Mouse (Mus musculus): ENCODE data around the gene Gm10198. TPM values are rescaled to one million over a fixed set of nuclear protein-coding genes. Genes with fewer than 3 reads are reported as not detected.

The Gm10198 gene
- polyA plus RNA-seq, 1 experiment from 2014 or later: not detected

GRCm38 (mm10) chr13:111604826-111605225 lies 12.2 kb downstream of the Gm10198 start:
- no peaks in the 10 kb centered on the region for H3K4me1 ChIP-seq
- no peaks in the 10 kb centered on the region for H3K36me3 ChIP-seq
- H3K27ac ChIP-seq (replicated peaks): no peak overlapping the region
- no peak overlapping the region for H3K4me3 ChIP-seq
- H3K9me3 ChIP-seq (replicated peaks): no peaks in the 10 kb centered on the region
- H3K27me3 ChIP-seq (ENCODE audit: low read depth, poor library complexity, severe bottlenecking): no peaks in the 10 kb centered on the region
- DNase-seq (ENCODE audit: low spot score): no peak
- WGBS: 95% methylated on average over 5 of the region's 5 CpGs

GRCm38 (mm10) chr13:111616168-111617125 lies 23.9 kb downstream of the Gm10198 start:
- 89% methylated on average over 13 of the region's 13 CpGs for whole genome bisulfite sequencing
- Histone ChIP-seq H3K4me1 (no peaks in the 10 kb centered on the region), H3K27me3 (ENCODE audit: low read depth, poor library complexity, severe bottlenecking) (no peaks in the 10 kb centered on the region), H3K36me3 (no peaks in the 10 kb centered on the region), H3K4me3 (no peak overlapping the region), H3K27ac (replicated peaks) (no peak overlapping the region), H3K9me3 (replicated peaks) (no peaks in the 10 kb centered on the region)
- no peak for DNase-seq (ENCODE audit: low spot score)

GRCm38 (mm10) chr13:111620433-111620832 lies 27.8 kb downstream of the Gm10198 start:
- no peak for DNase-seq (ENCODE audit: low spot score)
- Histone ChIP-seq H3K4me3 (no peak overlapping the region), H3K9me3 (replicated peaks) (no peaks in the 10 kb centered on the region), H3K27ac (replicated peaks) (no peak overlapping the region), H3K4me1 (peaks cover 6% of the 10 kb centered on the region; the same call in 1 of the 2 replicates), H3K36me3 (no peaks in the 10 kb centered on the region), H3K27me3 (ENCODE audit: low read depth, poor library complexity, severe bottlenecking) (no peaks in the 10 kb centered on the region)
- 84% methylated on average over 4 of the region's 4 CpGs for WGBS

GRCm38 (mm10) chr13:111622425-111622824 lies 29.8 kb downstream of the Gm10198 start:
- WGBS: 88% methylated on average over 3 of the region's 3 CpGs
- H3K9me3 ChIP-seq (replicated peaks): no peaks in the 10 kb centered on the region
- H3K27me3 ChIP-seq (ENCODE audit: low read depth, poor library complexity, severe bottlenecking): no peaks in the 10 kb centered on the region
- peaks cover 6% of the 10 kb centered on the region; the same call in 1 of the 2 replicates for H3K4me1 ChIP-seq
- H3K4me3 ChIP-seq: no peak overlapping the region
- no peak overlapping the region for H3K27ac ChIP-seq (replicated peaks)
- no peak for DNase-seq (ENCODE audit: low spot score)
- H3K36me3 ChIP-seq: no peaks in the 10 kb centered on the region

- WGBS: 88% methylated on average over 7 of the region's 7 CpGs
- peaks cover 6% of the 10 kb centered on the region; the same call in 1 of the 2 replicates for H3K4me1 ChIP-seq
- no peaks in the 10 kb centered on the region for H3K36me3 ChIP-seq
- no peaks in the 10 kb centered on the region for H3K27me3 ChIP-seq (ENCODE audit: low read depth, poor library complexity, severe bottlenecking)
- no peaks in the 10 kb centered on the region for H3K9me3 ChIP-seq (replicated peaks)
- DNase-seq (ENCODE audit: low spot score): no peak
- no peak overlapping the region for H3K4me3 ChIP-seq
- no peak overlapping the region for H3K27ac ChIP-seq (replicated peaks)
Measured at GRCm38 (mm10) chr13:111623112-111623511, 30.5 kb downstream of the Gm10198 start.

GRCm38 (mm10) chr13:111624115-111624514 lies 31.5 kb downstream of the Gm10198 start:
- no peaks in the 10 kb centered on the region for H3K27me3 ChIP-seq (ENCODE audit: low read depth, poor library complexity, severe bottlenecking)
- no peaks in the 10 kb centered on the region for H3K36me3 ChIP-seq
- H3K4me1 ChIP-seq: peaks cover 6% of the 10 kb centered on the region; the same call in 1 of the 2 replicates
- no peaks in the 10 kb centered on the region for H3K9me3 ChIP-seq (replicated peaks)
- DNase-seq (ENCODE audit: low spot score): no peak
- 55% methylated on average over 6 of the region's 6 CpGs for WGBS
- no peak overlapping the region for H3K4me3 ChIP-seq
- no peak overlapping the region for H3K27ac ChIP-seq (replicated peaks)

- H3K4me3 ChIP-seq: no peak overlapping the region
- no peak for DNase-seq (ENCODE audit: low spot score)
- H3K27ac ChIP-seq (replicated peaks): no peak overlapping the region
- no peaks in the 10 kb centered on the region for H3K36me3 ChIP-seq
- WGBS: 90% methylated on average over 16 of the region's 16 CpGs
- no peaks in the 10 kb centered on the region for H3K4me1 ChIP-seq
- H3K9me3 ChIP-seq (replicated peaks): no peaks in the 10 kb centered on the region; the same call in 1 of the 2 replicates
- no peaks in the 10 kb centered on the region for H3K27me3 ChIP-seq (ENCODE audit: low read depth, poor library complexity, severe bottlenecking)
Measured at GRCm38 (mm10) chr13:111634163-111635160, 41.9 kb downstream of the Gm10198 start.

- H3K36me3 ChIP-seq: no peaks in the 10 kb centered on the region
- no peak overlapping the region for H3K4me3 ChIP-seq
- no peaks in the 10 kb centered on the region; the same call in 1 of the 2 replicates for H3K9me3 ChIP-seq (replicated peaks)
- no peak overlapping the region for H3K27ac ChIP-seq (replicated peaks)
- 94% methylated on average over 6 of the region's 6 CpGs for WGBS
- no peak for DNase-seq (ENCODE audit: low spot score)
- H3K27me3 ChIP-seq (ENCODE audit: low read depth, poor library complexity, severe bottlenecking): no peaks in the 10 kb centered on the region
- no peaks in the 10 kb centered on the region for H3K4me1 ChIP-seq
Measured at GRCm38 (mm10) chr13:111640319-111640718, 47.7 kb downstream of the Gm10198 start.

Other genes with a start within 250 kb of the Gm10198 start
- 97.9 and 102 TPM in 2 replicates for gene Gpbp1, start 102.7 kb upstream of the Gm10198 start, polyA plus RNA-seq (2016; fragmentation: Nextera tagmentation; extraction: Ambion mirVana)
- not detected in 2 replicates for gene Gm49496, start 42.8 kb upstream of the Gm10198 start, polyA plus RNA-seq (2016; fragmentation: Nextera tagmentation; extraction: Ambion mirVana)
- 18.2 and 20.2 TPM in 2 replicates for gene Mier3, start 88.2 kb downstream of the Gm10198 start, polyA plus RNA-seq (2016; fragmentation: Nextera tagmentation; extraction: Ambion mirVana)
- gene Map3k1, start 216.2 kb downstream of the Gm10198 start, polyA plus RNA-seq (2016; fragmentation: Nextera tagmentation; extraction: Ambion mirVana): 10.5 and 10.7 TPM in 2 replicates

Data from midbrain, embryonic 10.5 days (tissue).